Mouse (Mus musculus) olfactory bulb, adult 2 months (tissue): ENCODE measurements around the gene Hibadh. TPM values are rescaled to one million over a fixed set of nuclear protein-coding genes. Genes with fewer than 3 reads are reported as not detected.
"Not testable (repeated sequence)": the region's sequence is repeated elsewhere in the genome, so short reads cannot be mapped to it uniquely, and the experiment has no call there.

ENCODE experiments used
- H3K27ac ChIP-seq: fragments of 200-500 bp; 2 replicates; pipeline ENCODE4 v1.5.1; 2012; ENCODE audit warnings: low read depth, low read length; ENCODE audit not compliant: insufficient read depth
- H3K4me1 ChIP-seq: fragments of 200-500 bp; 2 replicates; pipeline ENCODE4 v1.6.1; 2012; ENCODE audit warnings: low read length; ENCODE audit not compliant: control insufficient read depth, insufficient read depth
- H3K4me3 ChIP-seq: fragments of 200-500 bp; 2 replicates; pipeline ENCODE4 v1.5.1; 2012; ENCODE audit warnings: mild to moderate bottlenecking, low read depth, low read length, moderate library complexity; ENCODE audit not compliant: insufficient read depth
- CTCF ChIP-seq: fragments of 200-500 bp; IDR thresholded peaks from 2 replicates; pipeline ENCODE4 v1.5.1; 2012; ENCODE audit warnings: low read depth, mild to moderate bottlenecking, low read length, moderate library complexity; ENCODE audit not compliant: insufficient read depth
- POLR2A ChIP-seq: fragments of 200-500 bp; IDR thresholded peaks from 2 replicates; pipeline ENCODE4 v1.6.1; 2012; ENCODE audit warnings: mild to moderate bottlenecking, low read depth, low read length, moderate library complexity; ENCODE audit not compliant: insufficient read depth
- WGBS: fragments of 180-500 bp; shearing (Covaris S2); methylation state at CpG from one replicate; pipeline ENCODE4 v1.1.7; 2018; 5-methylcytosine and 5-hydroxymethylcytosine counted together
- polyA plus RNA-seq: library from polyadenylated mRNA; stranded (reverse); fragments of >200 nt; gene quantifications from 2 replicates; pipeline ENCODE4 v1.2.4, GENCODE M21; 2012; ENCODE audit warnings: low replicate concordance; ENCODE audit not compliant: missing spikeins, insufficient read depth, insufficient read length

Gene Hibadh
- polyA plus RNA-seq, 1 experiment = not detected

DNA sequence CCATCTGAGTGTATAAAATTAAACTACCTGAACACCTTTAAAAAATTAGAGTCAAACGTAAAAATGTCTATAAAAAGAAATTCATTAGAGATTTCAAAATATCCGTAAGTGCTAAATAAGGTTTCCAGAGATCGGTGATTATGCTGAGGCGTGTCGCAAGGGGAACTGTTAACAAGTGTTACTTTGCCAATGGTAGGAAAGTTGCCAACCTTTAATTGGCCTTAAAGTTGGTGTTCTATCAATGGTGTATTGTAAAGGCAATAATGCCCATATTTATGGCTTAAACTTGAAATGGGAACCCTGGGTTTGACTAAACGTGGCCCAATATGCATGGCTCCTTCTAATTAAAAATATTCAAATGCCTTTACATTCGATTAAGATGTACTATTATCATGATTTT is 33.5 kb upstream of the Hibadh start:
- no peak for TF ChIP-seq POLR2A
- no peak for TF ChIP-seq CTCF
- Histone ChIP-seq H3K27ac (no peak overlapping the region), H3K4me1 (peaks cover under 1% of the 10 kb centered on the region; the same call in 1 of the 2 replicates), H3K4me3 (no peak overlapping the region)
- 55% methylated on average over 7 of the region's 7 CpGs for WGBS

DNA sequence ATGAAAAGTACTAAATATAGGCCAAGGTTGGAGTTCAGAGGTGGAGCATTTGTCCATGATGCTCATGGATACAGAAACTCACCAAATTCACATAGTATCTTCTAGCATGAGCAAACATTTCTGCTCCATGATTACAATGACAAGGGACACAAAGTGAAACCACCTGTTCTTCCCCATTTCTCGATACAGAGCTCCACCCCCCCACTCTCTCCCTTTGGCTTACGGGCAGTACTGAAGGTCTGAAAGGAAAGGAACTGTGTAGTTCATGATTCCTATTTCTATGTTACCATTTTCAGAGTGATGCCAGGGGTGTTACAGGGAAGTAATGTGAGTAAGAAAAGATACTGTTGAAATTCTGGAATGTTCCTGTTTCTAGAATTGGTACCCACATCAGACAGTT is 32.4 kb upstream of the Hibadh start:
- WGBS = 78% methylated on average over 2 of the region's 2 CpGs
- Histone ChIP-seq H3K4me1 (no peaks in the 10 kb centered on the region), H3K27ac (no peak overlapping the region), H3K4me3 (no peak overlapping the region)
- TF ChIP-seq CTCF (no peak), POLR2A (no peak)

DNA sequence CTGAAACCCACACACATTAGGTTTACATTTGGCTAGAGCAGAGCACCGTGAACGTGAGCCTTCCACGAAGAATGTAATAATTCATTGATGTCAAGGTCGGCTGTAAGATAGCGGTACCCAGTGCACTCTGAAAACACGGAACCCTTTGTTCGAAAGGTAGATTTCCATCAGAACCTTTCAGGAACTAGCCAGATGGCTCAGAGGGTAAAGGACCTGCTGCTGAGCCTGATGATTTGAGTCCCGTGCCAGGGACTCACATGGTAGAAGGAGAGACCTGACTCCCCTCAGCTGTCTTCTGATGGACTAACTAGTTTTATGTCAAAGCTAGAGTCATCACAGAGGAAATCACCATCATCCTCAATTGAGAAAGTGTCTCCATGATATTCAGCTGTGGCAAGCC is 31.6 kb upstream of the Hibadh start:
- Histone ChIP-seq H3K4me1 (no peaks in the 10 kb centered on the region), H3K4me3 (no peak overlapping the region), H3K27ac (no peak overlapping the region)
- 92% methylated on average over 8 of the region's 8 CpGs for WGBS
- TF ChIP-seq POLR2A (no peak), CTCF (no peak)

DNA sequence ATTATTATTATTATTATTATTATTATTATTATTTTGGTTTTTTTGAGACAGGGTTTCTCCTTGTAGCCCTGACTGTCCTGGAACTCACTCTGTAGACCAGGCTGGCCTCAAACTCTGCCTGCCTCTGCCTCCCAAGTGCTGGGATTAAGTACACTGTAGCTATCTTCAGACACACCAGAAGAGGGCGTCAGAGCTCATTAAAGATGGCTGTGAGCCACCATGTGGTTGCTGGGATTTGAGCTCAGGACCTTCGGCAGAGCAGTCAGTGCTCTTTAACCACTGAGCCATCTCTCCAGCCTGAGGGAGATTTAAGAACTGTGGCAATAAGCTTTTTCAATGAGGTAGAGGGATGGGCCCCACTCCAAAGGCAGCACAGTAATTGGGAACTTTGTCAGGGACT is 29.7 kb upstream of the Hibadh start:
- H3K4me3 ChIP-seq, H3K4me1 ChIP-seq, H3K27ac ChIP-seq: not testable (repeated sequence)
- 42% methylated on average over 2 of the region's 2 CpGs for WGBS

DNA sequence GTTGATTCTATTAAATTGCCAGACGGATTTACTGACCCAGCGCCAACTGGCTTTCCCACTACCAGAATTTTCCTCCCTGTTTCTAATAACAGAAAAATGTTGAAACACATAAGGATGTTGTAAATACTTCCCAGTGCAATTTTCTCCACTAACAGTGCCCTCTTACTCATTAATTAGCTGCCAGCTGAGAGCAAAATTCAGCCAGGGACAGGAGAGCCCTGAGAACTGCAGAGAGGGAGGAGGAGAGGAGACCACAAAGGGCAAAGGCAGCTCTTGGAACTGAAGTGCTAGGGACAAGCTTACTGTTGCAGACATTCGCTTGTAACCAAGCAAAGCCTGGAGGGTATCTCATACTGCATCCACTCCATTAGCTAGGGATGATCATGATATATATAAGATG is 27.5 kb upstream of the Hibadh start:
- H3K27ac ChIP-seq = no peak overlapping the region
- 53% methylated on average over 3 of the region's 3 CpGs for WGBS
- no peak overlapping the region for H3K4me3 ChIP-seq
- TF ChIP-seq POLR2A (no peak), CTCF (no peak)
- H3K4me1 ChIP-seq = no peaks in the 10 kb centered on the region

DNA sequence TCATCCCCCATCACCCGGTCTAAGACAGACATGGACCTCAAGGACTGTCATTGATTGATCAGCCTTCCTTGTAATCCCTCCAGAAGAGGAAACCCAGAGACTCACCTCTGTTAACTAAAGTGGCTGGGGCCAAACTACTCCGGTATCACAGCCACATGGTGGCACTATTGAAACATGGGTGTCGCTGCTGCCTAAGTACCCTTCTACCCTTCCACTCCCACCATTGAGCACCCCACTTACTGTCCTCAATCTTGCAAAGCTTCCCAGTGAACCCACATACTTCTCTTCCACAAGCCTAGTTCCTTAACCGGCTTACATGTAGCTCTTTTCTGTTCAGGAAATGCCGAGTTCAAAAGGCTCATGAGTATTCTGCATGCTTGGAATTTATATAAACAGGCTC is 22.8 kb upstream of the Hibadh start:
- TF ChIP-seq CTCF = no peak
- no peak for TF ChIP-seq POLR2A
- WGBS = 58% methylated on average over 5 of the region's 5 CpGs
- Histone ChIP-seq H3K4me3 (no peak overlapping the region), H3K4me1 (no peaks in the 10 kb centered on the region), H3K27ac (no peak overlapping the region)

DNA sequence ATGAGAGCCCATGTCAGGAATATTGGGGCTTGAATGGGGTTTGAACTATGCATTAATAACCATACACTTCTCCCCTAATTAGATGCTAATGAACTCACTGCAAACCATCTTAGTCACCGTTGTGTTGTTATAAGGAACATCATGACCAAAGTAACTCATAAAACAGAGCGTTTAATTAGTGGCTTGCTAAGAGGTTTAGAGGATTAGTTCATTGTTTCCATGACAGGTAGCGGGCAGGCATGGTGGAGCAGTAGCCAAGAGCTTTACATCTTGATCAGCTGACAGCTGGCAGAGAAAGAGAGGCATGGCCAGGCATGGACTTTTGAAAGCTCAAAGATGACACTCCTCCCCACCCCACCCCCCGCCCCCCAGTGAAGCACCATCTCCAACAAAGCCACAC is 15.1 kb upstream of the Hibadh start:
- WGBS = 60% methylated on average over 4 of the region's 4 CpGs
- no peak overlapping the region for H3K27ac ChIP-seq
- no peaks in the 10 kb centered on the region for H3K4me1 ChIP-seq
- TF ChIP-seq POLR2A (no peak), CTCF (no peak)
- no peak overlapping the region for H3K4me3 ChIP-seq

DNA sequence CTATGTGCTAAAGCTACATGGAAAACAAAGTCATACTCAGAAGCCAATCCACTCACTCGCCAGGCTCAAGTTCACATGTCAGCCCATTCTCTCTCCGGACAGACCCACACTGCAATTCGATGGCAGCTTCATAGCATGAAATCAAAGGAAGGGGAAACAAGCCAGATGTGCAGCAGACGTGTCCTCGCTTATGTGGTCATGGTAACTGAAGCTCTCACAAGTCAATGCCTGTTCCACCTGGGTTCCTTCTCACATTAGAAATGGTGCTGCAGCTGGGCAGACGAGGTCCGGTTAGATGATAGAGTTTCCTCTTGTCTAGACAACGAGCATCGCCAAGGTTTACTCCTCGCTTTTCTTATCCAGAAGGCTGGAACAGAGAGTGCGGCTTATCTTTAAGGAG is 8.6 kb upstream of the Hibadh start:
- Histone ChIP-seq H3K27ac (no peak overlapping the region), H3K4me3 (no peak overlapping the region), H3K4me1 (no peaks in the 10 kb centered on the region)
- TF ChIP-seq CTCF = no peak
- no peak for TF ChIP-seq POLR2A
- 82% methylated on average over 11 of the region's 11 CpGs for WGBS

DNA sequence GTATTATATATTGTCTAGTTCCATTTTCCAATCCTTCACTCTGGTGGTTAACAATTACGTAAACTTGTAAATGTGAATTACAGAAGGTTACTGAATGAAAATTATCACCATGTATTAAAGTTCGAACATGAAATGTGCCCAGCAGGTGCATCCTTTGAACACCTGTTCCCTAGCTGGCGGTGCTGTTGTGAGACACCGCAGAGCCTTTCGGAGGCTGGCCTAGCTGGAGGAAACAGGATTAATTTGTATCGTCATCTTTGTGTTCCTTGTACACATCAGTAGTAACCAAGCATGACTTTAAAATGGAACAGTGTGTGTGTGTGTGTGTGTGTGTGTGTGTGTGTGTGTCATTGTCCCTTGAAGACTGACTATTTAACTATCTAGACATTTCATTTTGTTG is 7.8 kb upstream of the Hibadh start:
- Histone ChIP-seq H3K27ac (no peak overlapping the region), H3K4me3 (no peak overlapping the region), H3K4me1 (no peaks in the 10 kb centered on the region)
- 93% methylated on average over 6 of the region's 6 CpGs for WGBS
- TF ChIP-seq CTCF (no peak), POLR2A (no peak)

DNA sequence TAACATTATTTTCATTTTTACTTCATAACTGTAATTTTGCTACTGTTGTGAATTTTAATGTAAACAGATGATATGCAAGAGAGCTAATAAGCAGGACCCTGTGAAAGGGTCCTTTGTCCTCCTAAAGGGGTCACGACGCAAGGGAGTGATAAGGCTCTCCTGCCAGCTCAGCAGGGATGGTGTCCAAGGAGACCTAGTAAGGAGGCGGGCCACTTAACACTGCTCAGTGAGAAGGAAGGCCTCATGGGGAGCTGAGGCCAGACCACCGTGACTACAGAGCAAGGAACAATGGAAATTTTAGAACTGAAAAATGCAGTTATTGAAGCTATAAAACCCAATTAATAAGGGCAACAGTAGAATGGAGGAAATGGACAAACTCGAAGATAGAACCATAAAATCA is 5.7 kb upstream of the Hibadh start:
- TF ChIP-seq POLR2A = no peak
- no peak for TF ChIP-seq CTCF
- WGBS = 59% methylated on average over 5 of the region's 5 CpGs
- H3K4me1 ChIP-seq = peaks cover 2% of the 10 kb centered on the region; the same call in 1 of the 2 replicates
- no peak overlapping the region for H3K27ac ChIP-seq
- no peak overlapping the region for H3K4me3 ChIP-seq

DNA sequence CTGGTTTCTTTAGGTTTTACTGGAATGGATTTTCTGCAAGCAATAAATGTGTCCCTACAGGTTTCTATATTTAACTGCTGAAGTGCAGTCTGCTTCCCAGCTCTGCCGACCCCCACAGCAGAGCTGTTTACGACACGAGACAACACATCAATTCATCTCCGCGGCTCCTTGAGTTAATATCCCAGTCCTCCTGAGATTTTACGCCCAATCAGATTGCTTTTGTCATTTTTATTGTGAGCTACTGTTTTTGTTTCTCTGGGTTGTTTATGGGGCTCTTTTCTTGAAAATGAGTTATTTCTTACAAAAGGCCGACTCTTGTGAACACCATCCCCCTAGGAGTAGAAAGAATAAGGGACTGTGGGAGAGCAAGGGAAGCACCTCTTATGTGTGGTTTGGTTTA is 2.0 kb upstream of the Hibadh start:
- Histone ChIP-seq H3K27ac (no peak overlapping the region), H3K4me1 (peaks cover 2% of the 10 kb centered on the region; the same call in 1 of the 2 replicates), H3K4me3 (no peak overlapping the region)
- 35% methylated on average over 7 of the region's 7 CpGs for WGBS
- TF ChIP-seq POLR2A (no peak), CTCF (no peak)
